Mouse (Mus musculus) limb, embryonic 11.5 days (tissue): ENCODE measurements at regions not wholly inside any gene's neighbourhood (a gene's known extent, or its start where the extent isn't known, plus 50 kb on each side); places are given as distances from the start of the nearest gene placed in this dataset. TPM values are rescaled to one million over a fixed set of nuclear protein-coding genes. Genes with fewer than 3 reads are reported as not detected.

Experiments
- ATAC-seq: fragments of 200-750 bp; cut with Nextera tagmentation; 2 replicates; pipeline ENCODE4 v1.8.0; 2017; ENCODE audit warnings: low read depth; ENCODE audit not compliant: insufficient number of reproducible peaks, low FRiP score, low TSS enrichment
- DNase-seq: peaks from one replicate; pipeline ENCODE4 v3.0.0-alpha.2; 2015; ENCODE audit warnings: low spot score
- H3K27ac ChIP-seq: fragments of 300-500 bp; sonication (generic); replicated peaks from 2 replicates; pipeline ENCODE4 v1.5.1; 2014; ENCODE audit warnings: low read depth, mild to moderate bottlenecking, low read length
- H3K27me3 ChIP-seq: fragments of 300-500 bp; sonication (generic); 2 replicates; pipeline ENCODE4 v1.6.1; 2014; ENCODE audit warnings: mild to moderate bottlenecking, low read length, mixed read lengths; ENCODE audit not compliant: control insufficient read depth, insufficient read depth
- H3K36me3 ChIP-seq: fragments of 300-500 bp; sonication (generic); 2 replicates; pipeline ENCODE4 v1.6.1; 2014; ENCODE audit warnings: mild to moderate bottlenecking, low read length, moderate library complexity, mixed read lengths; ENCODE audit not compliant: control insufficient read depth, insufficient read depth
- H3K4me1 ChIP-seq: fragments of 300-500 bp; sonication (generic); 2 replicates; pipeline ENCODE4 v1.6.1; 2014; ENCODE audit warnings: low read length, mixed read lengths; ENCODE audit not compliant: control insufficient read depth, insufficient read depth
- H3K4me2 ChIP-seq: fragments of 300-500 bp; sonication (generic); 2 replicates; pipeline ENCODE4 v1.6.1; 2014; ENCODE audit warnings: low read depth, mild to moderate bottlenecking, moderate library complexity; ENCODE audit not compliant: severe bottlenecking
- H3K4me3 ChIP-seq: fragments of 300-500 bp; sonication (generic); 2 replicates; pipeline ENCODE4 v1.5.1; 2014; ENCODE audit warnings: low read depth, low read length
- H3K9ac ChIP-seq: fragments of 300-500 bp; sonication (generic); 2 replicates; pipeline ENCODE4 v1.6.1; 2014; ENCODE audit warnings: mild to moderate bottlenecking, low read length
- H3K9me3 ChIP-seq: fragments of 300-500 bp; sonication (generic); 2 replicates; pipeline ENCODE4 v1.6.1; 2016; ENCODE audit warnings: low read length; ENCODE audit not compliant: control insufficient read depth
- WGBS: fragments of 180-500 bp; shearing (Covaris S2); extraction: QIAGEN DNeasy Blood & Tissue Kit; methylation state at CpG from one replicate; pipeline ENCODE4 v1.1.7; 2014; 5-methylcytosine and 5-hydroxymethylcytosine counted together
- microRNA-seq: library from miRNA; unstranded; fragments of <30 nt; microRNA quantifications from one replicate; pipeline ENCODE4, GENCODE M21; 2016

- 35% methylated on average over 5 of the region's 5 CpGs for WGBS
- DNase-seq (no peak), ATAC-seq (no peak)
- Histone ChIP-seq H3K4me1 (no peaks in the 10 kb centered on the region), H3K9me3 (no peaks in the 10 kb centered on the region), H3K9ac (no peak overlapping the region), H3K27me3 (no peaks in the 10 kb centered on the region), H3K36me3 (no peaks in the 10 kb centered on the region), H3K4me3 (no peak overlapping the region), H3K27ac (no peak overlapping the region), H3K4me2 (no peak overlapping the region)
Observed at GRCm38 (mm10) chr5:7820592-7820991, 139.7 kb upstream of the Steap4 start.

- 76% methylated on average over 3 of the region's 3 CpGs for WGBS
- Histone ChIP-seq H3K4me3 (no peak overlapping the region), H3K36me3 (no peaks in the 10 kb centered on the region), H3K9me3 (no peaks in the 10 kb centered on the region), H3K4me1 (no peaks in the 10 kb centered on the region), H3K9ac (no peak overlapping the region), H3K27ac (no peak overlapping the region), H3K27me3 (no peaks in the 10 kb centered on the region), H3K4me2 (no peak overlapping the region)
- DNase-seq (no peak), ATAC-seq (no peak)
Observed at GRCm38 (mm10) chr5:7821700-7822099, 138.6 kb upstream of the Steap4 start.

DNA sequence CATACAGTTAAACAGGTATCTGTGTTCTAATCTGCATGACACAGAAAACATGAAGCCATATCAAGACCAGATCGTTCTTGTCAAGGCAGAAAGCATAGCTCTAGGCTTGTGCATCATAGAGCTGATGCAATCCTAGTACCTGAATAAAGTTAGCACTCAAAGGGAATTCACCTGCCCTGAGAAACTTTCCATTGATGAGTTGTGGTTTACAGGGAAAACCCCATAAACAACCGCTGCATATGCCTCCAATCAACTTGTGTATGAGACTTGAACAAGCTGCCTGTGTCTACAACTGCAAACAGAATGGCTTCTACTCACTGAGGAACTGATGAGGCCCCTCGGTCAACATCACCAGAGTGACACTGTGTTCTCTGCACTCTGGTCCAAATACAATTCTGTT is 130.6 kb upstream of the Steap4 start:
- Histone ChIP-seq H3K36me3 (no peaks in the 10 kb centered on the region), H3K4me3 (no peak overlapping the region), H3K27me3 (no peaks in the 10 kb centered on the region), H3K9me3 (no peaks in the 10 kb centered on the region), H3K4me2 (no peak overlapping the region), H3K27ac (no peak overlapping the region), H3K4me1 (no peaks in the 10 kb centered on the region), H3K9ac (no peak overlapping the region)
- 85% methylated on average over 3 of the region's 3 CpGs for WGBS
- ATAC-seq: no peak
- no peak for DNase-seq

DNA sequence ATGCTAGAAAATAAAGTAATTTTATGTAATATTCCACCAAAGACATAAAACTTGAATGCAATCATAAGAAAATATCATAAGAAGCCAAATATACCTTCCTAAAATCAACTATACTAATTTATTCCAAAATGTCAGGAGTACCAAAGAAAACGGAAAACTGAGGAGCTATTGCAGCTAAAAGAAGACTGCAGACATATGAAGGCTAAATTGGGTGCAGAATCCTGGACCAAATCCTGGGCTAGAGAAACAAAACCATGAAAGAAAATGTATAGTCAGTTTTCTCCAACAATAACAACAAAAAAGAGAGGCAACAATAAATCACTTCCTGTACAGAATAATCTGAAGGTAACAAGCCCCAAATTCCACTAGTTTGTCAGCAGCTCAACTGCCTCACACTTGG is 126.4 kb upstream of the Steap4 start:
- ATAC-seq: no peak
- no peaks in the 10 kb centered on the region for H3K9me3 ChIP-seq
- H3K4me2 ChIP-seq: no peak overlapping the region
- no peak overlapping the region for H3K9ac ChIP-seq
- 87% methylated on average over 1 of the region's 1 CpGs for WGBS
- no peak overlapping the region for H3K27ac ChIP-seq
- H3K4me3 ChIP-seq: no peak overlapping the region
- H3K4me1 ChIP-seq: no peaks in the 10 kb centered on the region
- DNase-seq: no peak
- no peaks in the 10 kb centered on the region for H3K36me3 ChIP-seq
- no peaks in the 10 kb centered on the region for H3K27me3 ChIP-seq

- H3K27ac ChIP-seq: no peak overlapping the region
- no peak overlapping the region for H3K9ac ChIP-seq
- no peaks in the 10 kb centered on the region for H3K9me3 ChIP-seq
- H3K27me3 ChIP-seq: no peaks in the 10 kb centered on the region
- no peak overlapping the region for H3K4me3 ChIP-seq
- WGBS: 78% methylated on average over 2 of the region's 2 CpGs
- H3K4me1 ChIP-seq: no peaks in the 10 kb centered on the region
- DNase-seq (no peak), ATAC-seq (no peak)
- H3K4me2 ChIP-seq: no peak overlapping the region
- no peaks in the 10 kb centered on the region for H3K36me3 ChIP-seq
Observed at GRCm38 (mm10) chr5:7863047-7863446, 97.2 kb upstream of the Steap4 start.

DNA sequence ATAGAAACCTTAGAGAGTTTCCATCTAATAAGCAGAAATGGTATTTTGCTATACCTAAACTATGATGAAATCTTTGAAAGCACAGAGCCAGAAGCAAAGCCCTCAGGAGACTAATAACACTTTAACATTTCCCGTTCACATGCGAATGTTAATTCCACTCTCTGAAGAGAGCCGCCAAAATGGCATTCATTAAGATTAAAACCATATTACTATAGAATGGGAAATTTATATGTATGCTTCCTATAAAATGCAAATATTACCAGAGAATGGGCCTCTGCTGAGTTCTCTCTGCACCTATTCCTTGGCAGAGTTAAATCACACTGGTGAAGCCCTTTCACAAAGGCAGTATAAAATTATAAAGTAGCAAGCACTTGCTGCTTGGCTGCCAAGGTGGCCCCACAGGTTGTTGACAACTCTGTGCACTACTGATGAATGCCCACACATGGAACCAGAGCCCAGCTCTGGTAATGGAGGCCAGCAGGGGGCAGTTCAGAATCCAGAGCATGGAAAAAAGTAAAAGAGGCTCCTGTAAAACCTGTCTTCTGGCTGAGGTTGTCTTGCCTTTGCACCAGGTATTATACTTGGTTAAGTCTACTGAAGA is 94.1 kb upstream of the Steap4 start:
- Histone ChIP-seq H3K4me1 (no peaks in the 10 kb centered on the region), H3K9me3 (no peaks in the 10 kb centered on the region), H3K4me3 (no peak overlapping the region), H3K9ac (no peak overlapping the region), H3K36me3 (no peaks in the 10 kb centered on the region), H3K27me3 (no peaks in the 10 kb centered on the region), H3K27ac (no peak overlapping the region), H3K4me2 (no peak overlapping the region)
- DNase-seq (no peak), ATAC-seq (no peak)
- 77% methylated on average over 3 of the region's 3 CpGs for WGBS

DNA sequence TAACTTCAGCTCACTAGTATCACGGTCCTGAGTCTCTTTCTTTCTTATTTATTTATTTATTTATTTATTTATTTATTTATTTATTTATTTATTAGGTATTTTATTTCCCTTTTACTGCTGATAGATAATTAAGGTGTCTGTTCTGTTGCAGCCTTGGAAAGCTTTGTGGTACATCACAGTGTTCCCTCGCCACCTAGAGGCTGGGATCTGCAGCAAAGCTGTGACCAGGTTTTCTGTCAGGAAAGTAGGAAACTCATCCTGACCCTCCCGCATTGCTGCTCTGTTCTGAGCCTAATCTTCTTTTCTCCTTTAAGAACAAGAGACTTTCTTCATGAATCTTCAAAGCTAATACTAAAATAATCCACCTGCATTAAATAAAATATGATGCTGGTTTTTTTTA is 60.7 kb upstream of the Steap4 start:
- no peak for ATAC-seq
- Histone ChIP-seq H3K27ac (no peak overlapping the region), H3K27me3 (no peaks in the 10 kb centered on the region)

More for the DNA sequence above, 60.7 kb upstream of the Steap4 start:
- no peak overlapping the region for H3K9ac ChIP-seq
- peak; percentile 28 for DNase-seq
- no peak overlapping the region for H3K4me2 ChIP-seq
- no peaks in the 10 kb centered on the region for H3K9me3 ChIP-seq
- H3K4me1 ChIP-seq: no peaks in the 10 kb centered on the region
- H3K4me3 ChIP-seq: no peak overlapping the region
- WGBS: 70% methylated on average over 3 of the region's 3 CpGs
- H3K36me3 ChIP-seq: no peaks in the 10 kb centered on the region

Small RNAs in the stretch of these regions (microRNA-seq; reads per million reads assigned to microRNA genes)
- not detected for gene Gm22196
